Mouse (Mus musculus) liver, adult 2 months (tissue): ENCODE data around the gene Add1. TPM values are rescaled to one million over a fixed set of nuclear protein-coding genes. Genes with fewer than 3 reads are reported as not detected.
A peak's percentile ranks its signal among the peaks of the same experiment; 100 is the strongest.

Experiments
- DNase-seq: peaks from one replicate; pipeline ENCODE4 v3.0.0-alpha.2; 2011; ENCODE audit warnings: low read depth, low spot score; ENCODE audit errors: extremely low read depth
- H3K27ac ChIP-seq: fragments of 200-500 bp; replicated peaks from 2 replicates; pipeline ENCODE4 v1.5.1; 2012; ENCODE audit warnings: low read depth, mild to moderate bottlenecking, control low read depth, inconsistent platforms, low read length; ENCODE audit not compliant: insufficient read depth
- H3K27me3 ChIP-seq: fragments of 200-500 bp; 2 replicates; pipeline ENCODE4 v1.6.1; 2012; ENCODE audit warnings: mild to moderate bottlenecking, moderate library complexity, low read length, inconsistent platforms; ENCODE audit not compliant: control insufficient read depth, insufficient read depth
- H3K36me3 ChIP-seq: fragments of 200-500 bp; 2 replicates; pipeline ENCODE4 v1.6.1; 2012; ENCODE audit warnings: low read length, inconsistent platforms; ENCODE audit not compliant: control insufficient read depth, insufficient read depth
- H3K4me1 ChIP-seq: fragments of 200-500 bp; 2 replicates; pipeline ENCODE4 v1.6.1; 2011; ENCODE audit warnings: low read length; ENCODE audit not compliant: control insufficient read depth, insufficient read depth
- H3K4me3 ChIP-seq: fragments of 200-500 bp; 2 replicates; pipeline ENCODE4 v1.5.1; 2011; ENCODE audit warnings: low read depth, mild to moderate bottlenecking, control low read depth, low read length, moderate library complexity; ENCODE audit not compliant: insufficient read depth
- H3K79me2 ChIP-seq: fragments of 200-500 bp; 2 replicates; pipeline ENCODE4 v1.6.1; 2012; ENCODE audit warnings: inconsistent platforms, mild to moderate bottlenecking, low read length, moderate library complexity; ENCODE audit not compliant: control insufficient read depth, insufficient read depth
- H3K9ac ChIP-seq: fragments of 200-500 bp; 2 replicates; pipeline ENCODE4 v1.6.1; 2012; ENCODE audit warnings: low read depth, mild to moderate bottlenecking, control low read depth, inconsistent platforms, low read length
- CTCF ChIP-seq: fragments of 200-500 bp; IDR thresholded peaks from 2 replicates; pipeline ENCODE4 v1.5.1; 2011; ENCODE audit warnings: low read depth, low read length, control low read depth
- POLR2A ChIP-seq: fragments of 200-500 bp; IDR thresholded peaks from 2 replicates; pipeline ENCODE4 v1.6.1; 2011; ENCODE audit warnings: low read length, control low read depth; ENCODE audit not compliant: insufficient read depth; ENCODE audit errors: extremely low read depth
- WGBS: fragments of 180-500 bp; shearing (Covaris S2); methylation state at CpG from one replicate; pipeline ENCODE4 v1.1.7; 2018; 5-methylcytosine and 5-hydroxymethylcytosine counted together
- polyA plus RNA-seq: library from polyadenylated mRNA; depleted of rRNA; stranded (reverse); fragments of >200 nt; gene quantifications from 2 replicates; pipeline ENCODE4 v1.2.3, GENCODE M21; 2012
- total RNA-seq: library from RNA; depleted of rRNA; stranded (reverse); fragments of >200 nt; gene quantifications from 2 replicates; pipeline ENCODE4 v1.2.3, GENCODE M21; 2014

The Add1 gene
- total and polyA plus RNA-seq, 2 experiments, result 30.6 to 39.3 TPM

GRCm38 (mm10) chr5:34527352-34527751, 46.1 kb upstream of the Add1 start:
- WGBS, result 18% methylated on average over 2 of the region's 2 CpGs
- Histone ChIP-seq H3K9ac (peak overlapping the region; percentile 92), H3K27ac (peak overlapping the region; percentile 91), H3K4me1 (peaks cover 44% of the 10 kb centered on the region), H3K36me3 (no peaks in the 10 kb centered on the region), H3K4me3 (peak overlapping the region; percentile 83; the same call in 1 of the 2 replicates), H3K79me2 (peaks cover 9% of the 10 kb centered on the region; the same call in 1 of the 2 replicates), H3K27me3 (no peaks in the 10 kb centered on the region)
- TF ChIP-seq POLR2A (no peak), CTCF (no peak)
- peak; percentile 88 for DNase-seq

- Histone ChIP-seq H3K36me3 (no peaks in the 10 kb centered on the region), H3K4me1 (peaks cover 48% of the 10 kb centered on the region), H3K27me3 (no peaks in the 10 kb centered on the region), H3K4me3 (no peak overlapping the region), H3K9ac (peak overlapping the region; percentile 0; the same call in 1 of the 2 replicates), H3K27ac (peak overlapping the region; percentile 91), H3K79me2 (peaks cover 12% of the 10 kb centered on the region; the same call in 1 of the 2 replicates)
- TF ChIP-seq CTCF (no peak), POLR2A (no peak)
- WGBS, result 16% methylated on average over 5 of the region's 5 CpGs
- peak; percentile 77 for DNase-seq
Observed at GRCm38 (mm10) chr5:34528724-34529123, 44.7 kb upstream of the Add1 start.

DNA sequence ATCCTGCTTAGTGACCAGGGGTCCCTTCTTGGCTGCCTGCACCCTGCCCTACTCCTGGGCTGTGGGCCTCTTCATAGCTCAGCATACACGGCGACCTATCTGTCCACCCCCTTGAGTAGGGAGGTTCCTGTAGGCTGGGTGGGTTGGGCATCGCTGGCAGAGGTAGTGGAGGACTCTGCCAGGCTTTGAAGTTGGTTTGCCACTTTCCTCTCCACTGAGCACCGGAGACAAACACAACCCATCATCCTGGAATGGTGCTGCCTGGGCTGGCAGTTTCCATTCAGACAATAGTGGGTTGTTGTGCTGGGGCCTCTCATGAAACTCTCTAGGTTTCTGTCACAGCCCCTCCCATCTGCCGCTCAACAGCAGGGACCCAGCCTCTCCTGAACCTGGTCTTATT, 43.3 kb upstream of the Add1 start:
- Histone ChIP-seq H3K36me3 (no peaks in the 10 kb centered on the region), H3K27ac (peak overlapping the region; percentile 87), H3K79me2 (peaks cover 12% of the 10 kb centered on the region; the same call in 1 of the 2 replicates), H3K4me3 (no peak overlapping the region), H3K27me3 (no peaks in the 10 kb centered on the region), H3K4me1 (peaks cover 53% of the 10 kb centered on the region), H3K9ac (peak overlapping the region; percentile 16; the same call in 1 of the 2 replicates)
- peak; percentile 53 for DNase-seq
- WGBS, result 21% methylated on average over 5 of the region's 5 CpGs
- TF ChIP-seq CTCF (no peak), POLR2A (0 out of 2 replicates have a peak, but pooled peaks have one; percentile 2)

GRCm38 (mm10) chr5:34530687-34531086, 42.8 kb upstream of the Add1 start:
- Histone ChIP-seq H3K4me1 (peaks cover 53% of the 10 kb centered on the region), H3K36me3 (no peaks in the 10 kb centered on the region), H3K4me3 (no peak overlapping the region), H3K79me2 (peaks cover 12% of the 10 kb centered on the region; the same call in 1 of the 2 replicates), H3K27me3 (no peaks in the 10 kb centered on the region), H3K27ac (peak overlapping the region; percentile 87), H3K9ac (peak overlapping the region; percentile 44; the same call in 1 of the 2 replicates)
- WGBS, result 16% methylated on average over 4 of the region's 4 CpGs
- DNase-seq, result peak; percentile 79
- TF ChIP-seq CTCF, result peak; percentile 13; the same call in 1 of the 2 replicates
- TF ChIP-seq POLR2A, result no peak

DNA sequence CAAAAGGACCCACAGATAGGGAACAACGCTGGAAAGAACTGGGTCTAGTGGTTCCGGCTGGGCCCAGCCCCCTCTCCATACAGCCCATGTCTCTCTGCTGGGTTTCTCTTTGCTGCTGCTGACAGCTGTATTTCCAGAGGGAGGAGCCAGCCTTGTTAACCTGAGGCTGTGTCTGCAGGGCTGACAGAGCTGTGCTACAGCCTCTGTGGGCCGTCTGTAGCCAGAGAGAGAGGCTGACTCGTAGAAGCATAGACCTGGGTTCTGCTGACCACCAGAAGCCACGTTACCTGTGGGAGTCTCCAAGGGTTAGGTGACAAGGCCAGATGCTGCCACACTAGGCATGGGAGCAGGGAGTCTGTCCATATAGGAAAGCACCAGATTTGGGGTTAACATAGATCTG, 40.4 kb upstream of the Add1 start:
- WGBS, result 89% methylated on average over 5 of the region's 5 CpGs
- DNase-seq, result no peak
- Histone ChIP-seq H3K27me3 (no peaks in the 10 kb centered on the region), H3K36me3 (no peaks in the 10 kb centered on the region), H3K9ac (no peak overlapping the region), H3K27ac (no peak overlapping the region; the same call in none of the 2 replicates), H3K79me2 (peaks cover 22% of the 10 kb centered on the region; the same call in 1 of the 2 replicates), H3K4me1 (peaks cover 36% of the 10 kb centered on the region), H3K4me3 (no peak overlapping the region)
- TF ChIP-seq POLR2A, result no peak
- no peak for TF ChIP-seq CTCF

GRCm38 (mm10) chr5:34533820-34534219, 39.6 kb upstream of the Add1 start:
- Histone ChIP-seq H3K79me2 (peaks cover 24% of the 10 kb centered on the region; the same call in 1 of the 2 replicates), H3K4me3 (no peak overlapping the region), H3K4me1 (peaks cover 34% of the 10 kb centered on the region), H3K36me3 (no peaks in the 10 kb centered on the region), H3K9ac (no peak overlapping the region), H3K27me3 (no peaks in the 10 kb centered on the region), H3K27ac (0 out of 2 replicates have a peak overlapping the region, but pooled peaks have one; percentile 10)
- WGBS, result 54% methylated on average over 3 of the region's 3 CpGs
- TF ChIP-seq CTCF, result no peak
- no peak for TF ChIP-seq POLR2A
- peak; percentile 42 for DNase-seq
